20 mouse cellular contexts compared by ENCODE assay signal in the genomic region with DNA sequence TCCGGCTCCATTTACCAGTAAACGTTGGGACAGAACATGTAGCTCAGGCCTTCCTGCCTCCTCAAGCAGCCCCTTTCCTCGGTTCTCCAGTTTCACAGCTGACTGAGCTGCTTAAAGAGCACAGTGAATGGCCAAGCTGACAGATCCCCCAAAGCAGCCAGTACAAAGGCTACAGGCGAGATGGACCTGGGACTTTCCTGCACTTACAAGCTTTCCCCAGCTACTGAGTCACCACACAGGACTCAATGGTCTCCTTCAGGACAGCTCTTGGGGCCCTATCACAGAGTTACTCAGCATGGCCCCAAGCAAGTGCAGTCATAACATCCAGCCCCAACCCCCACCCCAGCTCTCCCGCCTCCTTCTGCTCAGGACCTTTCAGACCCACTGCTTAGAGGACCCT. TPM values are rescaled to one million over a fixed set of nuclear protein-coding genes. Genes with fewer than 3 reads are reported as not detected.
A peak's percentile ranks its signal among the peaks of the same experiment; 100 is the strongest.
DNase-seq lines count a peak whose midpoint lies in the region; ATAC-seq and TF ChIP-seq lines count a peak whose summit lies in the region.
"Had no signal": no experiment of that assay in that cellular context is flagged by ENCODE, and none has a peak within 500 bp of the region (broad histone marks: within the 10 kb centered on the region; RNA-seq: fewer than 3 reads in every experiment).

No protein-coding gene starts in this region.

- WGBS in hindbrain, embryonic 10.5 days, result 35% methylated on average over 5 of the region's 5 CpGs
- WGBS in hindbrain, embryonic 12.5 days, result 37% methylated on average over 5 of the region's 5 CpGs
- WGBS in embryonic facial prominence, embryonic 13.5 days, result 40% methylated on average over 5 of the region's 5 CpGs
- 47% methylated on average over 5 of the region's 5 CpGs for WGBS in kidney, postnatal 0 days

- no peak for ATAC-seq in hindbrain, embryonic 12.5 days (ENCODE audit: low FRiP score)
- ATAC-seq in embryonic facial prominence, embryonic 13.5 days (ENCODE audit: insufficient number of reproducible peaks, insufficient read depth, low FRiP score, low TSS enrichment, low read depth), result no peak
- ATAC-seq in kidney, postnatal 0 days (replicated peaks; ENCODE audit: low FRiP score, low read depth), result 0 out of 2 replicates have a peak, but pooled peaks have one; percentile 46
- ATAC-seq: activated CD4-positive, CD25-positive, alpha-beta regulatory T cell, adult 4 months; hindbrain, embryonic 16.5 days; midbrain, embryonic 16.5 days had no signal

- DNase-seq in hindbrain, embryonic 10.5 days (ENCODE audit: low spot score), result no peak
- no peak for DNase-seq in kidney, postnatal 0 days (ENCODE audit: low spot score)
- no peak for DNase-seq in thymus, postnatal 36 days
- DNase-seq in layer of hippocampus, postnatal 36 days, result no peak
- DNase-seq in thymus, postnatal 4 days, result no peak
- DNase-seq: B cell, adult 2 months; cerebellum, adult 11 months; cerebellum, postnatal 36 days; heart, adult 18-20 months; lung, adult 18-20 months; right cerebral cortex, adult 18-20 months had no signal

- peak overlapping the region; percentile 16 for H3ac ChIP-seq in C2C12 (ENCODE audit: control insufficient read depth, insufficient read length, low read depth)

- H3K36me3 ChIP-seq in hindbrain, embryonic 10.5 days, result peaks cover 52% of the 10 kb centered on the region
- H3K36me3 ChIP-seq in hindbrain, embryonic 12.5 days, result peaks cover 37% of the 10 kb centered on the region
- peaks cover 12% of the 10 kb centered on the region for H3K36me3 ChIP-seq in C2C12 (ENCODE audit: control insufficient read depth, insufficient read depth)
- peaks cover 41% of the 10 kb centered on the region for H3K36me3 ChIP-seq in embryonic facial prominence, embryonic 13.5 days
- H3K36me3 ChIP-seq in kidney, postnatal 0 days (ENCODE audit: insufficient read depth, low read length), result 0 out of 2 replicates have a peak, but pooled peaks cover 17% of the 10 kb centered on the region
- H3K36me3 ChIP-seq: G1E had no signal

- H3K27me3 ChIP-seq in hindbrain, embryonic 10.5 days (ENCODE audit: insufficient read depth, poor library complexity, severe bottlenecking), result no peaks in the 10 kb centered on the region
- no peaks in the 10 kb centered on the region for H3K27me3 ChIP-seq in hindbrain, embryonic 12.5 days
- H3K27me3 ChIP-seq in C2C12 (ENCODE audit: control insufficient read depth, insufficient read depth, insufficient read length), result no peaks in the 10 kb centered on the region
- H3K27me3 ChIP-seq in embryonic facial prominence, embryonic 13.5 days, result no peaks in the 10 kb centered on the region
- H3K27me3 ChIP-seq in kidney, postnatal 0 days (ENCODE audit: insufficient read depth, low read length), result no peaks in the 10 kb centered on the region

- H3K4me1 ChIP-seq in hindbrain, embryonic 10.5 days (replicated peaks), result peaks cover 34% of the 10 kb centered on the region
- H3K4me1 ChIP-seq in hindbrain, embryonic 12.5 days, result peaks cover 19% of the 10 kb centered on the region
- H3K4me1 ChIP-seq in embryonic facial prominence, embryonic 13.5 days, result peaks cover 11% of the 10 kb centered on the region; the same call in 1 of the 2 replicates
- H3K4me1 ChIP-seq in kidney, postnatal 0 days (replicated peaks; ENCODE audit: insufficient read depth, low read length), result no peaks in the 10 kb centered on the region

- peak overlapping the region; percentile 19; the same call in 1 of the 2 replicates for H3K27ac ChIP-seq in hindbrain, embryonic 10.5 days
- no peak overlapping the region for H3K27ac ChIP-seq in hindbrain, embryonic 12.5 days
- H3K27ac ChIP-seq in embryonic facial prominence, embryonic 13.5 days, result no peak overlapping the region
- no peak overlapping the region for H3K27ac ChIP-seq in kidney, postnatal 0 days
- H3K27ac ChIP-seq: layer of hippocampus, adult 2 months; macrophage had no signal

- no peak overlapping the region for H3K4me3 ChIP-seq in hindbrain, embryonic 10.5 days
- H3K4me3 ChIP-seq in hindbrain, embryonic 12.5 days, result no peak overlapping the region
- H3K4me3 ChIP-seq in C2C12 (ENCODE audit: insufficient read depth, poor library complexity, severe bottlenecking), result no peak overlapping the region
- no peak overlapping the region for H3K4me3 ChIP-seq in embryonic facial prominence, embryonic 13.5 days
- H3K4me3 ChIP-seq in kidney, postnatal 0 days (replicated peaks; ENCODE audit: low read depth, low read length), result no peak overlapping the region
- H3K4me3 ChIP-seq: layer of hippocampus, adult 2 months had no signal

- H3K4me2 ChIP-seq in hindbrain, embryonic 12.5 days (replicated peaks), result no peak overlapping the region
- no peak overlapping the region for H3K4me2 ChIP-seq in embryonic facial prominence, embryonic 13.5 days
- no peak overlapping the region for H3K4me2 ChIP-seq in kidney, postnatal 0 days (ENCODE audit: low read length)

- no peaks in the 10 kb centered on the region for H3K79me3 ChIP-seq in C2C12 (ENCODE audit: low read depth)

- H3K79me2 ChIP-seq in C2C12 (ENCODE audit: control insufficient read depth, insufficient read depth), result no peaks in the 10 kb centered on the region

- no peak overlapping the region for H3K9ac ChIP-seq in hindbrain, embryonic 12.5 days
- 0 out of 2 replicates have a peak overlapping the region, but pooled peaks have one; percentile 27 for H3K9ac ChIP-seq in embryonic facial prominence, embryonic 13.5 days
- no peak overlapping the region for H3K9ac ChIP-seq in kidney, postnatal 0 days (ENCODE audit: low read depth, low read length)

- H3K9me3 ChIP-seq in hindbrain, embryonic 10.5 days, result peaks cover 4% of the 10 kb centered on the region; the same call in 1 of the 2 replicates
- no peaks in the 10 kb centered on the region for H3K9me3 ChIP-seq in hindbrain, embryonic 12.5 days (replicated peaks)
- H3K9me3 ChIP-seq in embryonic facial prominence, embryonic 13.5 days, result no peaks in the 10 kb centered on the region
- no peaks in the 10 kb centered on the region for H3K9me3 ChIP-seq in kidney, postnatal 0 days (replicated peaks; ENCODE audit: low read length)

- no peak for TF ChIP-seq CTCF in C2C12 (IDR thresholded peaks at IDR 0.05; ENCODE audit: control insufficient read depth, insufficient read depth, insufficient read length)
- TF ChIP-seq CTCF in kidney, postnatal 0 days (IDR thresholded peaks at IDR 0.05; ENCODE audit: low read depth), result no peak

TF ChIP-seq in C2C12, 6 proteins besides CTCF, POLR2A, EP300 and RAD21:
- TF ChIP-seq USF1 (IDR thresholded peaks at IDR 0.05; ENCODE audit: low read depth) (no peak), MYOG (IDR thresholded peaks at IDR 0.05; ENCODE audit: control insufficient read depth, extremely low read depth, insufficient read length) (no peak), MAX (IDR thresholded peaks at IDR 0.05) (no peak), FOSL1 (IDR thresholded peaks at IDR 0.05; ENCODE audit: insufficient read depth, low read length, poor library complexity, severe bottlenecking) (no peak), MYOD1 (IDR thresholded peaks at IDR 0.05; ENCODE audit: control insufficient read depth, insufficient read length, low read depth) (no peak), CEBPB (IDR thresholded peaks at IDR 0.05; ENCODE audit: low read depth) (no peak)
TF ChIP-seq in C2C12: peak in this region for 0.

RNA-seq across cellular contexts. Expression of gene Katnal1, which starts 34.1 kb away (rescaled TPM):
- 22.4 and 23.6 TPM in 2 replicates for polyA plus RNA-seq in hindbrain, embryonic 10.5 days (2016; fragmentation: Nextera tagmentation; extraction: Ambion mirVana)
- 30.8 and 34.4 TPM in 2 replicates for polyA plus RNA-seq in hindbrain, embryonic 12.5 days (2016; fragmentation: Nextera tagmentation; extraction: Ambion mirVana)
- 8.2 TPM for polyA plus RNA-seq in C2C12 (2012; fragmentation: generic; extraction: Trizol)
- 18.4 and 19.4 TPM in 2 replicates for polyA plus RNA-seq in embryonic facial prominence, embryonic 13.5 days (2015; fragmentation: Nextera tagmentation; extraction: Ambion mirVana)
- 6.6 and 7.3 TPM in 2 replicates for polyA plus RNA-seq in kidney, postnatal 0 days (2015; fragmentation: Nextera tagmentation; extraction: Ambion mirVana)
- 10 to 100 TPM; 60.6 to 66.6 TPM for total RNA-seq in layer of hippocampus, postnatal 36 days (2021)
- polyA plus RNA-seq: G1E had no signal
